Mouse (Mus musculus) testis, postnatal 14 days (tissue): Measurements from ENCODE around the gene Tfcp2l1.
"Not testable (repeated sequence)": the region's sequence is repeated elsewhere in the genome, so short reads cannot be mapped to it uniquely, and the experiment has no call there.

Source experiments
- DNase-seq: peaks from one replicate; pipeline ENCODE4 v3.0.0; 2021; ENCODE audit warnings: low spot score

Gene Tfcp2l1

GRCm38 (mm10) chr1:118627781-118628464 is at the start of gene Tfcp2l1:
TSS of gene Tfcp2l1 (plus strand) at chr1:118627945.
- DNase-seq = peak; percentile 89

GRCm38 (mm10) chr1:118580174-118580702 is 47.5 kb upstream of the Tfcp2l1 start:
- no peak for DNase-seq

- DNase-seq = no peak
Measured at GRCm38 (mm10) chr1:118581179-118581578, 46.6 kb upstream of the Tfcp2l1 start.

- no peak for DNase-seq
Measured at GRCm38 (mm10) chr1:118589721-118590120, 38.0 kb upstream of the Tfcp2l1 start.

GRCm38 (mm10) chr1:118592933-118593332 is 34.8 kb upstream of the Tfcp2l1 start:
- DNase-seq = no peak

GRCm38 (mm10) chr1:118595395-118595794 is 32.4 kb upstream of the Tfcp2l1 start:
- no peak for DNase-seq

GRCm38 (mm10) chr1:118597475-118598213 is 30.1 kb upstream of the Tfcp2l1 start:
- DNase-seq = no peak

- no peak for DNase-seq
Measured at GRCm38 (mm10) chr1:118598339-118598738, 29.4 kb upstream of the Tfcp2l1 start.

- no peak for DNase-seq
Measured at GRCm38 (mm10) chr1:118613631-118614183, 14.0 kb upstream of the Tfcp2l1 start.

- DNase-seq = not testable (repeated sequence)
Measured at GRCm38 (mm10) chr1:118621055-118621454, 6.7 kb upstream of the Tfcp2l1 start.

- DNase-seq = no peak
Measured at GRCm38 (mm10) chr1:118622857-118623256, 4.9 kb upstream of the Tfcp2l1 start.

- DNase-seq = no peak
Measured at GRCm38 (mm10) chr1:118625461-118625860, 2.3 kb upstream of the Tfcp2l1 start.

- no peak for DNase-seq
Measured at GRCm38 (mm10) chr1:118625921-118626320, 1.8 kb upstream of the Tfcp2l1 start.

- DNase-seq = no peak
Measured at GRCm38 (mm10) chr1:118626452-118626851, 1.3 kb upstream of the Tfcp2l1 start.

GRCm38 (mm10) chr1:118633415-118633980 is 5.8 kb downstream of the Tfcp2l1 start:
- DNase-seq = no peak

- DNase-seq = no peak
Measured at GRCm38 (mm10) chr1:118642296-118642999, 14.7 kb downstream of the Tfcp2l1 start.

GRCm38 (mm10) chr1:118643138-118643979 is 15.6 kb downstream of the Tfcp2l1 start:
- DNase-seq = peak; percentile 14

GRCm38 (mm10) chr1:118645701-118646100 is 18.0 kb downstream of the Tfcp2l1 start:
- DNase-seq = no peak

GRCm38 (mm10) chr1:118648015-118648414 is 20.3 kb downstream of the Tfcp2l1 start:
- no peak for DNase-seq

GRCm38 (mm10) chr1:118649933-118650770 is 22.4 kb downstream of the Tfcp2l1 start:
- DNase-seq = no peak
